Mouse (Mus musculus) liver, embryonic 14.5 days (tissue): ENCODE results near the gene Zc3h6.

ENCODE experiments used
- CTCF ChIP-seq: IDR thresholded peaks from 2 replicates; pipeline ENCODE4 v1.5.1; 2016; ENCODE audit warnings: antibody characterized with exemption, low read depth, control low read depth
- EP300 ChIP-seq: IDR thresholded peaks from 2 replicates; pipeline ENCODE4 v1.6.1; 2016; ENCODE audit warnings: antibody characterized with exemption, low read depth

DNA sequence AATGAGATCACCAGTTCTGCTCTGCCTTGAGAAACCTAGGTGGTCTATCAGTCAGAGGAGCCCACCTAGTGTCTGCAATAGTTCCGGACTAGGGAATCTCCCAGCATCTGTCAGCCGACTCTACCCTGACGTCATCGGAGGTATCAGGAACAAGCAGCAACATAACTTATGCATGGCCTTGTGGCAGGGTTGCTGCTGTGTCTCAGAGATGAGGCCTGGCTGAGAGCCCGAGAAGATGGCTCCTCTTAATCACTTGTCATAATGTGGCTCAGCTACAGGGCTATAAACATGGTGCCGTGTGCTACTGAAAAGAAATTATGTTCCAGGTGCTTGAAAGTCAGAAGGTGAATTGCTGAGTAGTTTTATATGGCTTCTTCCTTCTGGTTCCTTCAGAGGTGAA lies 88.5 kb downstream of the Zc3h6 start:
- TF ChIP-seq CTCF (no peak), EP300 (no peak)
